Mouse (Mus musculus) spleen, postnatal 36 days (tissue): Measurements from ENCODE around the gene Cdkl2.

Source experiments
- DNase-seq, 2 experiments: peaks; one replicate each; pipeline ENCODE4 v3.0.0; 2022; ENCODE audit warnings: low spot score in 2 of 2, mixed read lengths in 1 of 2

Gene Cdkl2

DNA sequence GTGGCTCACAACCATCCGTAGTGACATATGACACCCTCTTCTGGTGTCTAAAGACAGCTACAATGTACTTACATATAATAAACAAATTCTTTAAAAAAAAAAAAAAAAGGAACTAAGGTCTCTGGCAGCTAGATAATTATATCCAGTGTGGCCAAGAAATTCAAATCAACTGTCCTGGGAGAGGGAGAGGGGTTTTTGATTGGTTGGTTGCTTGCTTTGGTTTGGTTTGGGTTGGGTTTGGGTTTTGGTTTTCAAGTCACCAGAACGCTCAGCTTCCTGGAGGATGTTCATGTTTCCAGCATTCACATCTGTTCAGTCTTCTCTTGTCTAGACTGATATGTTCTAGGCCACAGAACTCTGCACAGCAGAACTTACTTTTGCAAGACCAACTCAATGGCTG is 50.6 kb downstream of the Cdkl2 start:
- DNase-seq = peak; percentile 43 to 49

DNA sequence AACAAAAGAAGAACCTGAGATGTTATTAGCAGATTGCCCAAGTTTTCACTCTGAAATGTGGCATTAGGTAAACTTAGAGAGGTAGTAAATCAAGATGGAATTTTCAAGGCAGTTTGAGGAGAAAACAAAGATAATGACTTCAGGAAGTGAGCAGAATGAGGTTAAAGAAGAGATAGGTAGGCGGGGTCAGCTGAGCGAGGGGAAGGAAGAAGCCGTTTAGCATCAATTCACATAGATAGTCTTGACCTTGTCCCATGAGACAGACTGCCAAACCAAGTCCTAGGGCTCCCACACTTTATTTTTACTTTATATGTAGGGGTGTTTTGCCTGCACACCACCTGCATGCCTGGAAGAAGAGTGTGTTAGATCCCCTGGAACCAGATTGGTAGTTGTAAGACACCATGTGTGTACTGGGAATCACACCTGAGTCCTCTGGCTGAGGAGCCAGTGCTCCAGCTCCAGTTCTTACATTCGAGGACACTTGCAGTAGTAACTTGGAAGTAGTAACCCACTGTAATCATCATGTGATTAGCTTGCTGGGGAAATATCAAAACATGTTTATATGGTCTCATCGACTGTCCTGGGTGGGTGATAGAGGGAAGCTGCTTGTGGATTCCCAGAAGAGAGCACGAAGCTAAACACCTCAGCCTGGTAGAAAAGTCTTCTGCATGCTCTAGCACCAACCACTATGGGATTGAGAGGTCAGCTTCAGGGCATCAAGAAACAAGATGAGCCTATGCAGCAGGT is 52.3 kb downstream of the Cdkl2 start:
- peak; percentile 64 to 74 for DNase-seq

DNA sequence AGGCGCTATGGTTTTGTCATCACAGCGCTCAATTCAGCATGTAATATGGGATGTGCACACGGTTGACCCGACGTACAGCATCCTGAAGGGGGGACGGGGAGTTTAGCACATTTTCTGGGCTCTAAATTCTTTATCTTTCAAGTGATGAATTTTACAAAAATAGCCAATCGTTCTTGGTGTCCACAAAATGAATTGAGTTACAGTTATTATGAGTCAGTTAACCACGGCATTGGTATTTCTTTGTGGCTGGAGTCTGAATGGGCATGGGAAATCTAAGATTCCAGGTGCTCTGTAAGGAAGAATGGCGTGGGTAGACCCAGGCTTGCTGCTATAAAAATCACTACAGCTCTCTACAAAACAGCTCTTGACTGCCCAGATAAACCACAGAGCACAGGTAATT is 54.4 kb downstream of the Cdkl2 start:
- no peak for DNase-seq

DNA sequence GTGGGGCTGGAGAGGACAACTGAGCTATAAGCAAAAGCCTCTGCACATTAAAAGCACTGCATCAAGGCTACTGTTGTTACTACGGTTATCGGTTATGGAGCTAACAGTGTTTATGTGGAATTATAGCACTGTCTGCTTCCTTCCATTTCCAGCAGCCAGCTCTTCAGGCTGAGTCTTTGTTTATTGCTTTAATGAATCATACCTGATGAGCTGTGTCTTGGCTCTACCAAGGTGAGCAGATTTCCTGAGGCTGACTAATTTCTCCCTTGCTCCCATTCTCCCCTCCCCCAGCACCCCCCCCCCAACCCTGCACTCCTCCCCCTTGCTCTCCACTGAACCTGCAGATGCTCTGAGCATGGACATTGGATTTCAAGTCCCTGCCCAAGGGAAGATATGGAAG is 55.9 kb downstream of the Cdkl2 start:
- no peak for DNase-seq

DNA sequence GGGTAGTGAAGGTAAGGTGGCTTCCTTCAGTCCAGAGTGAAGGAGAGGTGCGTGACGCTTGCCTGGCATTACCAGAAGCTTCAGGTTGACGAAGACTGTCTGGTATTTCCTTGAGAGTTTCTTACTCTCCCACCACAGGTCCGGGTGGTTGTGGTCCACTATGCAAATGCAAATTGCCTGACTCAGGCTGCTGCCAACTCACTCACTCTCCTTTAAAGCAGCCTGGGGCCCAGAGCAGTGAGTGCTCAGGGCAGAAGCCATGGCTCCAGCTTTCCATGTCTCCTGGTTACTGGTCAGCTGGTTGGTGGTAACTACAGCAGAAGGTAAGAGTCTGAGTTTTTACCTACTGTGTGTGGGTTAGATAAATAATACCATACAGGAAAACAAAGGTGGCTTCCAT is 56.4 kb downstream of the Cdkl2 start, which contains the start of gene Odaph:
TSS of gene Odaph (plus strand) at position 240 of the 400 bp plus-strand sequence.
- DNase-seq = peak; percentile 26 to 29

DNA sequence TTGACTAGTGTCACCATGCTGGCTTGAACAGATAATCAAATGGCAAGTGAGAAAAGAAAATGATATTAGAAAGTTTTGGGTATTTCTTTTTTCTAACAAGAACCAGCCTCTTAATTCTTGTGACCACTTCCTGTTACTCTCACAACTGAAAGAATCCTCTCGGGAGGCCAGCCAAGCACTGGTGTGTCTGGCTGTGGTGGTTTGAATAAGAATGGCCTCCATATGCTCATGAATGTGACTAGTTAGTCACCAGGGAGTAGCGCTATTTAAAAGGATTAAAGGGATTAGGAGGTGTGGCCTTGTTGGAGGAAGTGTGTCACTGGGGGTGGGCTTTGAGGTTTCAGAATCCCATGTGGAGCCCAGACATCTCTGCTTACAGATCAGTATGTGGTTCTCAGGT is 58.0 kb downstream of the Cdkl2 start:
- no peak for DNase-seq

DNA sequence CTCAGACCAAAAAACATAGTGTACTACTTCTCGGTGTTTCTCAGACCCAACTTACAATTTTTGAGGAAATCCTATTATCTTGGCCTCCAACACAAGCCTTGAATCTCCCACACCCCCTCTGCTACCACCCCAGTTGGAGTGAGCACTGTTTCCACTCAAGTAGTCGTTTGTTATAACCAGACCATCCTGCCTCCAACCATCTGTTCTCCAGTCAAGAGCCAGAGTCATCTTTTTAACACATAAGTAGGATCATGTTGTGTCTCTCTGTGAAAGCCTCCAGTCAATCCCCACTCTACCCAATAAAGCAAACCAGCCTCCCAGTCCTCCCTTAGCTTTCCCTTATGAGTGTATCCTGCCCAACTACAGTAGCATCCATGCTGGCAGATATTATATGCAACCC is 60.2 kb downstream of the Cdkl2 start:
- DNase-seq = no peak

DNA sequence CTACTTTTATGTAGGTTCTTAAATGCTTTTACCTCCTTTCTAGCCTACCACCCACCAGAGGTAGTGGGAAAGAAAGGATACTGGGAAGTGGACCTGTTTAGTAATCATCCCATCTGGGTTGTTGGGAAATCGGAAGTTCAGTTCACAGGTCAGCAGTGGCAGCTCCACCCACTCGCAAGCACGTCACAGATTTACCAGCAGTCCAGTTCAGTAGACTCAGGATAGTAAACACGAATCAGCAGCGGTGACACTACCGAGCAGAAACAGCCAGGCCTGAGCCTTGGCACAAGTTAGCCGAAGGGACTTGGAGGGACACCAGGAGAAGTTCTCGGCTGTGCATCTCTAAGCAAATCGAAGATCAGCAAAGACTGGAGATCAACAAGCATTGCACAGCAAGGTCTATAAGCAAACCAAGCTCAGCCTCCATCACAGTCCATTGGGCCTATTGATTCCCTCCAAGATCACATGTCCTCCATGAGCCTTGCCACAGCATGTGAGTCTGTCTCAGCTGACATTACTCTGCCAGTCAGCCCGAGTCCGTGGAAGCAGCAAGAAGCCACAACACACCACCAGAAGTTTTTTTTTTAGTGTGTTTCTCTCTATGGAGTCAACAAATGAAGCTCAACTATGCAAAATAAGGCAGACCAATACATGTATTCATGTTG is 62.4 kb downstream of the Cdkl2 start:
- no peak for DNase-seq

DNA sequence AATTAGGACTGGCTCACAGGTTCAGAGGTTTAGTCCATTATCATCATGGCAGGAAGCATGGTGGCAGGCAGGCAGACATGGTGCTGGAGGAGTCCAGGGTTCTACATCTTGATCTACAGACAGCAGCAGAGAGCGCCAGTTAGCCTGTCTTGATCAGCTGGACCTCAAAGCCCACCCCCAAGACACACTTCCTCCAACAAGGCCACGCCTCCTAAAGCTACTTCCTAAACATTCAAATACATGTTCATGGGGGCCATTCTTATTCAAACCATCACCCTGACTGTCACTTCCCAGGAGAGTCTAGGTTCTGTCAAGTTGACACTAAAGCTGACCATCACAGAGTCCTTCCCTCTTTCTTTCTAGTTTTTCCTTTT is 66.3 kb downstream of the Cdkl2 start:
- DNase-seq = no peak

DNA sequence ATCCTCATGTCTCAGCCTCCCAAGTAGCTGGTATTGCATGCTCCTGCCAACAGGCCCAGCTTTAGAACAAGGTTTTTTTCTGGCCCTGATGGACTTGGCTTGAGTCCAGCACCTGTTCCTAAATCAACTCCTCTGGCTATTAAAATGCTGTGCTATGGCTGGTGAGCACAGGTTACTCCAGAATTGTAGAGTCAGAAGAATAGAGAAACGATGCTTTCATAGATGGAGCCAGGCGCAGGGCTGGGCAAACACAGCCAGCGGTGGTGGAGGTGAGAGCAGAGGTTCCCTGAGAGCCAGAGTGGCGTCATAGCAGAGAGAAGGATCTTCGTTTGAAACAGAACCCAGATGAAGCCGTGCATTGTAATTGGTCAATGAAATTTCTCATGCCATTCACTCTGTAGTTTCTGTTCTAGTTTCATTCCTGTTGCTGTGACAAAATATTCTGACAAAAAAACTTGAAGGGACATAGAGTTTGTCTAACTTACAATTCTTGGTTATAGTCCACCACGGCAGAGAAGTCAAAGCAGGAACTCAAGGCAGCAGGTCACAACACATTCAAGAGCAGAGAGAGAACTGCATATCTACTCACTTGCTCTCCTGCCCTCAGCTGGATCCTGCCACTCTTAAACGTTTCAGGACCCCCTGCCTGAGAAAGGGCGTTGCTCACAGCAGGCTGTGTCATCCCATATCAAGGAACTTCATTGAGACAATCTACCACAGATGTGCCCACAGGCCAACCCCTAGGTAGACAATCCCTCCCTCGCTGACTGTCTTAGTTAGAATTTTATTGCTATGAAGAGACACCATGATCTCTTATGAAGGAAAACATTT is 66.9 kb downstream of the Cdkl2 start:
- no peak for DNase-seq

DNA sequence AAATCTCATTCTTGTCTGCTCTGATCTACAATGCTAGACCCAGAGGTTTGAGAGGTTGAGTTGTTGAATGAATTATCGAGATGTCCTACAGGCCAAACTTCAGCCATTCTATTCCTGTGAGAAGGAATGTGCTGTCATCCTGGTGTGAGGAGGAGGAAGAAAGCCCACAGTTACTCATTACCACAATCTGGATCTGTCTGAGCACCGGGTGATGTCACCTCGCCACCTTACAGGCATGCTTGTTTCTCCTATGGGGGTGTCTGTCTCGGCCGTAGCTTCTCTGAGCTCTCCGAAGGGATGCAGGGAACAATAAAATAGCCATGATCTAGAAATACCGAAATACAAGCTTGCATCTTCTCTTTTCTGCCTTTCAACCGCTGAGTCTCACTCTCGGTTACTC is 67.9 kb downstream of the Cdkl2 start:
- no peak for DNase-seq

DNA sequence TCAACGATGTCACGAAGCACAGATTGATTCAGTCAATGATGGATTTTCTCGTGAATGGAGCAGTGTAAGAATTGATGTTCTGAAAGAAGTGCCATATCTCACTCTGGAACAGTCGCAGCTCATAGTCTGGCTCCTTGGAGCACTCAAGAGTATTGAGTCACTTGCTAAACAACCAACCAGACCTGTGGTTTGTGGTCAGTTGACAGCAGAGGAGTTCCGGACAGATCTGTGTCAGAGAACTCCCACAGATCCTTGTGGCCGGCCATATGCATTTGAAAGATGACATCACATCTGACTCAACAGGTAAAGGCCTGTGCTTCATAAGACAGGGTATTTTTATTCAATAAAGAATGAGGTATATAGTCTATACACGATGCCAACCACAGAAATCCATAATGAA is 69.7 kb downstream of the Cdkl2 start:
- DNase-seq = no peak

DNA sequence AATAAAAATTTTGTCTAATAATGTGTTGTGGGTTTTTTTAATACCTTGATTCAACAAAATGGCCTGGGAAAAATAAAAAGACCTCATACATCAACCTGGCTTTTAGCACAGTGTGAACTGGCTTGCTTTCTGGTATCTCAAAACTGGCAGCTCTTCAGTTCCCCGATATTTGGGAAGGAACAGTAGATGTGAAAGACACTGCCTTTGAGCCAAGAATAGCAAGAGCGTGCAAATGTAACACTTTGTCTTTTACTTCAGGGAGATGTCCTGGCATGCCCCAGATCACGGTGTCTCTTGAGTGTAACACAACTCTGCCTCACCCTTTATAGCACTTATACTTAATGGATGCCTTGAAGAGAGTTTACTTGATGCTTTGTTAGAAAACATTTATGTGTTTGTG is 71.6 kb downstream of the Cdkl2 start:
- DNase-seq = no peak

DNA sequence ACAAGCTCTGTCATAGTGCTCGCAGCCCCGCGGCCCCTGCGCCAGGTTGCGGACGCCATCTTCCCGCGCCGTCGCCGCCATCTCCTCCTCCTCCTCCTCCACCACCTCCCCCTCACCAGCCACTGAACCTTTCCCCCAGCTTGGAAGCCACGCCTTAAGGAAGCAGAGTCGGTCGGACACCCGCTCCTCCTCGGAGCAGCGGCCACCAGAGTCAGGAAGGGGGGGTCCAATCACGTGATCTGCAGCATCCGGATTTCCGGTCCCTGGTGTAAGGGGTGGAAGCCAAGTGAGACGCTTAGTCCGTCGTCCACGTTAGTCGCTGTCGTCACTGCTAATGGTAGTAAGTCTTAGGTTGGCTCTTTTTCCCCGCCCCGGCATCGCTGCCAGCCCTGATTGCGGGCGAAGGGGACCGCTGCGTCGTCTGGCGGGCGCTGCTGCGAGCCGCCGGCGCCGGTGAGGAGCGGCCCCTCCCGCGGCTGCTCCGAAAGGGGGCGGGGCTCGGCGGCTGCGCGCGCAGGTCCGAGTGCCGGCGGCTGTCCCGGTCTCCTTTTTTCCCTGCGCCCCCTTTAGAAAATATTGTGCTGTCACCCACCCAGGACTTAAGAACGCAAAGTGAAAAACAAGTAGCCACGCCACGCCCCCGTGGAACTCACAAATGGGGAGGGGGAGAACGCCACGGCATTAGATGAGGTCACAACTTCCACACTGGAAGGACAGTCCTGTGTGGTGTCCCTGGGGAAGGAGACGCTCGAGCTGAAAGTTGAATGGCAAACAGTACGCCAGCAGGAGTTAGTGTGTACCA is 80.8 kb downstream of the Cdkl2 start, which contains the start of gene Rchy1:
TSS of gene Rchy1 (minus strand) at position 430 of the 802 bp plus-strand sequence.
- peak; percentile 93 to 95 for DNase-seq

DNA sequence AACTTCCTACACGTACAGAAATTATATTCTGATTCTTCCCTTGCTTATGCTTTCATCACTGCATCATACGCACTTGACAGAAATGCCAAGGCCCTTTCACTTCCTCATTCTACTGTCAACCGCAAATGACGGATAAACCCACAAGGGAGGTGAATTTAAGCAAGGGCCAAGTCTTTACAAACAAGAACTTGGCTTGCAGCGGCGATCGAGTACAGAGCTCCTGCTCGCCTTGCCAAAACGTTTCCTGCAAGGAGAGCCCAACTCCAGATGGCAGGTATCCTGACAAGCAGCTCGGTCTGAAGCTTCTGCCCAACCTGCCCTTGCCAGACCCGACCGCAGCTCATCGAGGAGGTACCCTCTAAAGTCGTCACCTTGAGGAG is 81.4 kb downstream of the Cdkl2 start:
- DNase-seq = peak; percentile 85 to 90

DNA sequence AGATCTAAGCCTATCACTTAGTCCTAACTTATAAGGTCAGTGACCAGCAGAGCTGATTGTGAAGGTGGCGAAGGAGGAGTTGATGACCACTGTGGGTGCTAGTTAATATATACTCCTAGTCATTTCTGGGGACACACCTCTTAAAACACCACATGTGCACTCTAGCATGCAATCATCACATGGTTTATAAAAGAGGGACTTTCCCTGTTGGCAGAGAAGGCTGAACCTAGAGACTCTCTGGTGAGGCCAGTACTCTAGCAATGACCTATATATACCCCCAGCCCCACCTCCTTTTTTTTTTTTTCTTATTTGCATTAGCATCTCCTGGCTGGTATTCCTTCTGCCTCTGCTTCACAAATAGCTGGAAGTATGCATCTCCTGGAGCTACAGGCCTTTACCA is 82.3 kb downstream of the Cdkl2 start:
- peak; percentile 65 to 71 for DNase-seq

DNA sequence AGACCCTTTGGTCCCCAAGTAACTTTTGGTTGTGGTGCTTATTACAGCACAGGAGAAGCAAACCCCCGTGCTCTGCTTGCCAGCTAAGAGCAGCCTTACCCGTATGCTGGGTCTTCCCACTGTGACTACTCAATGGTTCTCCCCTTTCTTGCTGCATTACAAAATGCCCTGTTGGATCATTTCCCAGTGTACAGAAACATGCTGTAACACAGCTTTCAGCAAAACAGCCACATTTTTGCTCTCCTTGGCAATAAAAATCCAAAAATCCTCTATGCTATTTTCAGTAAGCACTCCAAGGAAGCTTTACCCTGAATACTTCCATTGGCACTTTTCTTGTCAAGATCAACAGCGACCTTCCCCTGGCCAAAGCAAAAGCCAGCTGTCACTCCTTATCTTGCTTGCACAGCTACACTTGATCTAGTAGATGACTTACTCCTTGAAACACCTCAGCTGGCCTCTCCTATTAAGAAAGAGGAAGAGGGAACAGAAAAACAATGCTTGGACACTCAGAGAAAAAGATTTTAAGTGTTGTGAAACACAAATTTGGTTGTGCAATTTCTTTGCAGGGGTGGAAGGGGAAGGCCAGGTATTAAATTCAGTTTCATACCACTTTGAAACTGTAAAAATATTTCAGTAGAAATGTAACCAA is 83.0 kb downstream of the Cdkl2 start:
- peak; percentile 14 to 19 for DNase-seq

DNA sequence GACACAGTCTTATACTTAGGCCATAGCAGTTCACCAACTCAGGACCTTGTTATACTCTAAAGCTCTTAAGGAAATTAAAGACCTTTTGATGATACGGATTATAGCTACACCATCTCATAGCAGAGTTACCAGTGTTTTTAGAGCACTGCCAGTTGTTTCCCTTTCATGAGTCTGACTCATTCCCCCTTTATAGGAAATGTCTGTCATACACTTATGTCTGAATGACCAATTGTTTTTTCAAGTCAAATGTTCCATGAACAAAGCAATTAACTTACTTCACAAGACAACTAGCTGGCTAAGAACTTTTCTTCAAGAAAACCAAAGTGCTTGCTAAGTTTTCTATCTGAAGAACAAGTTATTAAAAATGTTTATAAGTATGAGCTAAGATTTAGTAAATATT is 83.7 kb downstream of the Cdkl2 start:
- no peak for DNase-seq

DNA sequence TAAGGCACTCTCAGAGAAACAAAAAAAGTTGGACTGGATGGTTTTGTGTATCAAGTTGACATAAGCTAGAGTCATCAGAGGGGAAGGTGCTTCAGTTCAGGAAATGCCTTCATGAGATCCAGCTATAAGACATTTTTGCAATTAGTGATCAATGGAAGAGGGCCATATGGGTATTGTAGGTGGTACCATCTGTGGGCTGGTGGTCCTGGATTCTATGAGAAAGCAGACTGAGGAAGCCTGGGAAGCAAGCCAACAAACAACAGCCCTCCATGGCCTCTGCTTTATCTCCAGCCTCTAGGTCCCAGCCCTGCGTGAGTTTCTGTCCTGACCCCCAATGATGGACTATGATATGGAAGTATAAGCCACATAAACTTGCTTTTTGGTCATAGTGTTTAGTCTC is 84.6 kb downstream of the Cdkl2 start:
- DNase-seq = no peak

DNA sequence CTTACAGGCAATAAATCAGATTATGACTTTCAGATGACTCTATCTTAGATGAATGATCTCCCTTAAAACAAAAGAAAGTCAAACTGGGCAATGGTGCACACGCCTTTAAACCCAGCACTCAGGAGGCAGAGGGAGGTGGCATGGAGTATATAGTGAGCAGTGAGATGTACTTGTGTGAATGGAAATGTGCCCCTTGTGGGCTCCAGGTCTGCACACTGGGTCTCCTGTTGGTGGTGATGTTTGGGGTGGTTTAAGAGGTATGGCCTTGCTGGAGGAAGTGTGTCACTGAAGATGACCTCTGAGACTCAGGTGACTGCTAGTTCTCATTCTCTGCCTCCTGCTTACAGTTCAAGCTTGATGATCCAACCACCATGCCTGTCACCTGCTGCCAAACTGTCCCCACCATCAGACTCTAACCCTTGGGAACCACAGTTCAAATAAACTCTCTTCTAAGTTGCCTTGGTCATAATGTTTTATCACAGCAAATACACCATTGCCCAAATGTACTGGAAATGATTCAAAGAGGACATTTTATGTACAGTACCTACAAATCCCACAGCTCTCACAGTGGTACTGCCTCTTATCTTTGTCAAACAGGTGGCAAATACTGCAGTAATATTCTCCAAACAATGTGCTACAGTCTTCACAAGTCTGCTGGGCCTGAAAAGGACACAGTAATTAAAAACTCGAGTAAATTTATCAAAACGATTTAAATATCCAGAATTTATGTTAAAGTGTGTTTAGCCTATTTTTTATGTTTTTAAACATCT is 86.5 kb downstream of the Cdkl2 start:
- no peak for DNase-seq
